Mouse (Mus musculus) CH12.LX (cell line): ENCODE measurements around the gene Fiz1. TPM values are rescaled to one million over a fixed set of nuclear protein-coding genes. Genes with fewer than 3 reads are reported as not detected.
"Not testable (repeated sequence)": the region's sequence is repeated elsewhere in the genome, so short reads cannot be mapped to it uniquely, and the experiment has no call there.

Experiments used
- DNase-seq: peaks from one replicate; pipeline ENCODE4 v3.0.0-alpha.2; 2013; ENCODE audit errors: extremely low read depth
- H3K27ac ChIP-seq: 2 replicates; pipeline ENCODE4 v1.5.1; 2012; ENCODE audit warnings: low read depth, mild to moderate bottlenecking, control low read depth, moderate library complexity; ENCODE audit not compliant: insufficient read depth
- H3K27me3 ChIP-seq: replicated peaks from 2 replicates; pipeline ENCODE3; 2012; ENCODE audit warnings: inconsistent platforms
- H3K36me3 ChIP-seq, 2 experiments: replicated peaks in 1 of 2; 2 replicates each; pipeline versions ENCODE3 to v1.6.1; 2012; ENCODE audit warnings: inconsistent platforms in 1 of 2, low read length in 1 of 2, mild to moderate bottlenecking in 1 of 2, mixed read lengths in 1 of 2, moderate library complexity in 1 of 2; ENCODE audit not compliant: control insufficient read depth in 1 of 2, insufficient read depth in 1 of 2
- H3K4me1 ChIP-seq, 2 experiments: 2 replicates each; pipeline ENCODE4 v1.6.1; 2012; ENCODE audit warnings: inconsistent platforms in 1 of 2, moderate library complexity in 1 of 2; ENCODE audit not compliant: insufficient read depth in 2 of 2, control insufficient read depth in 1 of 2
- H3K4me2 ChIP-seq: 2 replicates; pipeline ENCODE4 v1.6.1; 2012; ENCODE audit warnings: low read depth, mild to moderate bottlenecking, control low read depth; ENCODE audit not compliant: poor library complexity, insufficient read depth, severe bottlenecking
- H3K4me3 ChIP-seq, 3 experiments: fragments of 150-350 bp in 1 of 3; sonication (generic) in 1 of 3; replicated peaks in 1 of 3; 2 replicates each; pipeline versions ENCODE3 to v1.5.1; 2011 to 2012; ENCODE audit warnings: low read depth in 2 of 3, low read length in 2 of 3, mild to moderate bottlenecking in 2 of 3, moderate library complexity in 2 of 3, control low read depth in 1 of 3, improper control_type of control experiment in 1 of 3, inconsistent platforms in 1 of 3, mixed read lengths in 1 of 3; ENCODE audit not compliant: poor library complexity in 1 of 3
- H3K79me2 ChIP-seq: replicated peaks from 2 replicates; pipeline ENCODE4 v1.6.1; 2012; ENCODE audit warnings: mild to moderate bottlenecking, moderate library complexity; ENCODE audit not compliant: control insufficient read depth, poor library complexity, insufficient read depth, severe bottlenecking; ENCODE audit errors: extremely low read depth
- H3K9ac ChIP-seq: 2 replicates; pipeline ENCODE4 v1.6.1; 2012; ENCODE audit warnings: low read depth, mild to moderate bottlenecking, control low read depth, moderate library complexity; ENCODE audit not compliant: insufficient read depth
- H3K9me3 ChIP-seq: replicated peaks from 2 replicates; pipeline ENCODE3; 2012; ENCODE audit warnings: low read length, inconsistent platforms, mixed read lengths
- CHD1 ChIP-seq: IDR thresholded peaks from 2 replicates; pipeline ENCODE4 v1.6.1; 2012; ENCODE audit warnings: low read depth, low read length, improper control_type of control experiment, inconsistent platforms
- KAT2A ChIP-seq: IDR thresholded peaks from 2 replicates; pipeline ENCODE4 v1.6.1; 2012; ENCODE audit warnings: low read length, improper control_type of control experiment, inconsistent platforms; ENCODE audit not compliant: insufficient replicate concordance
- MAX ChIP-seq: IDR thresholded peaks from 2 replicates; pipeline ENCODE4 v1.6.1; 2011; ENCODE audit warnings: low read length, improper control_type of control experiment
- MYC ChIP-seq: IDR thresholded peaks from 2 replicates; pipeline ENCODE4 v1.6.1; 2011; ENCODE audit warnings: low read depth, mild to moderate bottlenecking, improper control_type of control experiment, low read length
- NRF1 ChIP-seq: IDR thresholded peaks from 2 replicates; pipeline ENCODE4 v1.6.1; 2014; ENCODE audit warnings: low read depth, mild to moderate bottlenecking, inconsistent platforms, low read length, improper control_type of control experiment, moderate library complexity
- POLR2A ChIP-seq: IDR thresholded peaks from 2 replicates; pipeline ENCODE4 v1.6.1; 2011; ENCODE audit warnings: low read depth, mild to moderate bottlenecking, improper control_type of control experiment, low read length
- POLR2AphosphoS2 ChIP-seq: IDR thresholded peaks from 2 replicates; pipeline ENCODE4 v1.6.1; 2011; ENCODE audit warnings: low read depth, low read length, improper control_type of control experiment
- RAD21 ChIP-seq: IDR thresholded peaks from 2 replicates; pipeline ENCODE4 v1.6.1; 2011; ENCODE audit warnings: low read depth, mild to moderate bottlenecking, low read length, improper control_type of control experiment, moderate library complexity
- SIN3A ChIP-seq: IDR thresholded peaks from 2 replicates; pipeline ENCODE4 v1.6.1; 2012; ENCODE audit warnings: low read length, improper control_type of control experiment, inconsistent platforms
- SMC3 ChIP-seq: IDR thresholded peaks from 2 replicates; pipeline ENCODE4 v1.6.1; 2011; ENCODE audit warnings: low read depth, low read length, improper control_type of control experiment
- USF1 ChIP-seq: IDR thresholded peaks from 2 replicates; pipeline ENCODE4 v1.6.1; 2014; ENCODE audit warnings: low read depth, mild to moderate bottlenecking, inconsistent platforms, low read length, improper control_type of control experiment
- ZKSCAN1 ChIP-seq: IDR thresholded peaks from 2 replicates; pipeline ENCODE4 v1.6.1; 2012; ENCODE audit warnings: low read depth, inconsistent platforms, low read length, improper control_type of control experiment, borderline replicate concordance
- ZMIZ1 ChIP-seq: IDR thresholded peaks from 2 replicates; pipeline ENCODE4 v1.6.1; 2012; ENCODE audit warnings: low read depth, mild to moderate bottlenecking, inconsistent platforms, low read length, improper control_type of control experiment
- dilution Hi-C: fragments of 300-500 bp; cut with MboI; formaldehyde crosslinking; loops from 2 replicates; pipeline ENCODE4 v1.14.3; 2020; ENCODE audit warnings: low sequenced_read_pairs; ENCODE audit not compliant: extremely low pct_unique_long_range_greater_than_20kb, extremely low pct_ligation_motif_present
- in situ Hi-C: fragments of 300-500 bp; cut with MboI; formaldehyde crosslinking; loops from 3 replicates; pipeline ENCODE4 v1.14.3; 2019; ENCODE audit warnings: low sequenced_read_pairs, low pct_ligation_motif_present, low pct_unique_long_range_greater_than_20kb, mixed read lengths
- polyA plus RNA-seq: library from polyadenylated mRNA; unstranded; fragments of >175 nt; gene quantifications from 2 replicates; pipeline ENCODE4 v1.2.1, GENCODE M21; 2012; ENCODE audit warnings: low read depth; ENCODE audit not compliant: insufficient read length
- total RNA-seq, 2 experiments: library from RNA; depleted of rRNA; stranded (reverse); fragments of 300-350 nt in 1 of 2; fragments of >200 nt in 1 of 2; gene quantifications; 2 replicates each; pipeline ENCODE4 v1.2.3; 2012 to 2014

Fiz1 gene
- total and polyA plus RNA-seq, 3 experiments: 18.4 to 40.8 (median 24.3) TPM

- H3K4me1 ChIP-seq: peaks cover 4 to 27% of the 10 kb centered on the region in 2 experiments
- no peak for TF ChIP-seq RAD21
- peak; percentile 53 for TF ChIP-seq POLR2A
- TF ChIP-seq NRF1: peak; percentile 45; the same call in 1 of the 2 replicates
- TF ChIP-seq SIN3A: no peak
- no peak for TF ChIP-seq USF1
- TF ChIP-seq, all 38 proteins: peak for 2
- H3K9ac ChIP-seq: peak overlapping the region; percentile 97; the same call in 1 of the 2 replicates
- H3K79me2 ChIP-seq: peaks cover 6% of the 10 kb centered on the region; the same call in 1 of the 2 replicates
- no peaks in the 10 kb centered on the region for H3K27me3 ChIP-seq
- no peak overlapping the region for H3K27ac ChIP-seq
- peaks cover 49 to 57% of the 10 kb centered on the region in 2 experiments for H3K36me3 ChIP-seq
- H3K4me3 ChIP-seq: peak overlapping the region; percentile 21 to 46 (median 43)
- dilution Hi-C loops (no loop called here), in situ Hi-C loops (no loop called here)
- H3K9me3 ChIP-seq: peaks cover 6% of the 10 kb centered on the region
- H3K4me2 ChIP-seq: peak overlapping the region; percentile 77
- DNase-seq: peak; percentile 70
Observed at GRCm38 (mm10) chr7:5012681-5013513, 1.6 kb downstream of the Fiz1 start.

GRCm38 (mm10) chr7:5008229-5008628 lies 6.3 kb downstream of the Fiz1 start:
- H3K27me3 ChIP-seq: no peaks in the 10 kb centered on the region
- DNase-seq: no peak
- no peak overlapping the region for H3K9ac ChIP-seq
- peaks cover 4 to 20% of the 10 kb centered on the region in 2 experiments for H3K4me1 ChIP-seq
- no peaks in the 10 kb centered on the region for H3K9me3 ChIP-seq
- no peak overlapping the region for H3K4me3 ChIP-seq
- H3K36me3 ChIP-seq: peaks cover 54 to 68% of the 10 kb centered on the region in 2 experiments
- H3K4me2 ChIP-seq: no peak overlapping the region
- in situ Hi-C loops (no loop called here), dilution Hi-C loops (no loop called here)
- peaks cover 5% of the 10 kb centered on the region; the same call in 1 of the 2 replicates for H3K79me2 ChIP-seq
- H3K27ac ChIP-seq: no peak overlapping the region
- no peak for TF ChIP-seq KAT2A
- no peak for TF ChIP-seq CHD1
- TF ChIP-seq SMC3: no peak
- TF ChIP-seq POLR2AphosphoS2: no peak
- no peak for TF ChIP-seq RAD21
- TF ChIP-seq MAX: no peak
- no peak for TF ChIP-seq MYC
- TF ChIP-seq ZKSCAN1: no peak
- no peak for TF ChIP-seq ZMIZ1

GRCm38 (mm10) chr7:5002876-5003275 lies 11.6 kb downstream of the Fiz1 start:
- H3K27ac ChIP-seq, H3K4me2 ChIP-seq, DNase-seq, in situ Hi-C loops, H3K4me1 ChIP-seq, H3K79me2 ChIP-seq, dilution Hi-C loops, H3K9me3 ChIP-seq, H3K9ac ChIP-seq, H3K4me3 ChIP-seq, H3K27me3 ChIP-seq: not testable (repeated sequence)
- H3K36me3 ChIP-seq: peaks cover 8 to 20% of the 10 kb centered on the region in 2 experiments
